Mouse (Mus musculus): ENCODE measurements around the gene Gm21992. TPM values are rescaled to one million over a fixed set of nuclear protein-coding genes. Genes with fewer than 3 reads are reported as not detected.

Gene Gm21992
- 11.3 and 18.0 TPM in 2 replicates for polyA plus RNA-seq (2012; rRNA removed; ENCODE audit: low replicate concordance)

GRCm38 (mm10) chr19:4811063-4811908 lies at the start of gene Gm21992, which contains the start of gene Rbm14:
Gene Gm21992, minus strand, starts transcription at chr19:4811612.
Gene Rbm14, minus strand, starts transcription at chr19:4811634.

GRCm38 (mm10) chr19:4854552-4855469 lies 43.4 kb upstream of the Gm21992 start, which contains the start of gene Ctsf:
Gene Ctsf, plus strand, starts transcription at chr19:4855130.

GRCm38 (mm10) chr19:4839149-4839548 lies 27.7 kb upstream of the Gm21992 start, which contains the start of the genes Ccs and Ccdc87:
Gene Ccs, minus strand, starts transcription at chr19:4839332.
Gene Ccdc87, plus strand, starts transcription at chr19:4839366.

GRCm38 (mm10) chr19:4793831-4794422 lies 17.5 kb downstream of the Gm21992 start, which contains the start of gene Rbm4:
Gene Rbm4, minus strand, starts transcription at chr19:4793901.

GRCm38 (mm10) chr19:4756193-4756911 lies 55.1 kb downstream of the Gm21992 start, which contains the start of gene Rbm4b:
Gene Rbm4b, plus strand, starts transcription at chr19:4756497.

GRCm38 (mm10) chr19:4711098-4711600 lies 100.3 kb downstream of the Gm21992 start, which contains the start of gene Sptbn2:
Gene Sptbn2, plus strand, starts transcription at chr19:4711167.

GRCm38 (mm10) chr19:4698205-4698677 lies 113.2 kb downstream of the Gm21992 start, which contains the start of gene Gm960:
Gene Gm960, minus strand, starts transcription at chr19:4698668.

Other genes with a start within 250 kb of the Gm21992 start
- 3.6 and 42.6 TPM in 2 replicates for gene Lrfn4, start 195.9 kb downstream of the Gm21992 start, polyA plus RNA-seq (2012; rRNA removed; ENCODE audit: low replicate concordance)
- 54.7 and 99.8 TPM in 2 replicates for gene Rce1, start 186.0 kb downstream of the Gm21992 start, polyA plus RNA-seq (2012; rRNA removed; ENCODE audit: low replicate concordance)
- 0.30 and 1.2 TPM in 2 replicates for gene Gm960, start 112.9 kb downstream of the Gm21992 start, polyA plus RNA-seq (2012; rRNA removed; ENCODE audit: low replicate concordance)
- gene Sptbn2, start 100.4 kb downstream of the Gm21992 start, polyA plus RNA-seq (2012; rRNA removed; ENCODE audit: low replicate concordance) = 0.06 and 2.2 TPM in 2 replicates
- 6.8 and 14.3 TPM in 2 replicates for gene Rbm4b, start 55.1 kb downstream of the Gm21992 start, polyA plus RNA-seq (2012; rRNA removed; ENCODE audit: low replicate concordance)
- 29.6 and 56.3 TPM in 2 replicates for gene Rbm4, start 17.7 kb downstream of the Gm21992 start, polyA plus RNA-seq (2012; rRNA removed; ENCODE audit: low replicate concordance)
- 27.1 and 47.6 TPM in 2 replicates for gene Rbm14, start within 50 bp of the Gm21992 start, polyA plus RNA-seq (2012; rRNA removed; ENCODE audit: low replicate concordance)
- gene Ccs, start 27.7 kb upstream of the Gm21992 start, polyA plus RNA-seq (2012; rRNA removed; ENCODE audit: low replicate concordance) = 46.5 and 55.3 TPM in 2 replicates
- gene Ccdc87, start 27.8 kb upstream of the Gm21992 start, polyA plus RNA-seq (2012; rRNA removed; ENCODE audit: low replicate concordance) = 0.13 and 0.16 TPM in 2 replicates
- gene Ctsf, start 43.5 kb upstream of the Gm21992 start, polyA plus RNA-seq (2012; rRNA removed; ENCODE audit: low replicate concordance) = 105 and 179 TPM in 2 replicates
- 1.5 and 1.6 TPM in 2 replicates for gene Actn3, start 66.3 kb upstream of the Gm21992 start, polyA plus RNA-seq (2012; rRNA removed; ENCODE audit: low replicate concordance)
- 28.3 and 28.8 TPM in 2 replicates for gene Zdhhc24, start 67.1 kb upstream of the Gm21992 start, polyA plus RNA-seq (2012; rRNA removed; ENCODE audit: low replicate concordance)
- 4.1 and 7.4 TPM in 2 replicates for gene Bbs1, start 95.0 kb upstream of the Gm21992 start, polyA plus RNA-seq (2012; rRNA removed; ENCODE audit: low replicate concordance)
- 75.1 and 132 TPM in 2 replicates for gene Dpp3, start 116.7 kb upstream of the Gm21992 start, polyA plus RNA-seq (2012; rRNA removed; ENCODE audit: low replicate concordance)
- gene Peli3, start 131.5 kb upstream of the Gm21992 start, polyA plus RNA-seq (2012; rRNA removed; ENCODE audit: low replicate concordance) = 5.9 and 11.0 TPM in 2 replicates
- gene Mrpl11, start 150.5 kb upstream of the Gm21992 start, polyA plus RNA-seq (2012; rRNA removed; ENCODE audit: low replicate concordance) = 32.2 and 40.6 TPM in 2 replicates
- gene Npas4, start 178.7 kb upstream of the Gm21992 start, polyA plus RNA-seq (2012; rRNA removed; ENCODE audit: low replicate concordance) = 1.3 and 12.3 TPM in 2 replicates
- gene Slc29a2, start 212.2 kb upstream of the Gm21992 start, polyA plus RNA-seq (2012; rRNA removed; ENCODE audit: low replicate concordance) = 6.3 and 23.7 TPM in 2 replicates
- 47.3 and 48.9 TPM in 2 replicates for gene B4gat1, start 227.2 kb upstream of the Gm21992 start, polyA plus RNA-seq (2012; rRNA removed; ENCODE audit: low replicate concordance)
- 0.40 and 0.49 TPM in 2 replicates for gene AC124502.3, start 227.3 kb upstream of the Gm21992 start, polyA plus RNA-seq (2012; rRNA removed; ENCODE audit: low replicate concordance)
- gene Brms1, start 229.7 kb upstream of the Gm21992 start, polyA plus RNA-seq (2012; rRNA removed; ENCODE audit: low replicate concordance) = 30.7 and 31.8 TPM in 2 replicates
- gene Rin1, start 238.9 kb upstream of the Gm21992 start, polyA plus RNA-seq (2012; rRNA removed; ENCODE audit: low replicate concordance) = 7.9 and 14.8 TPM in 2 replicates

Data from subcutaneous adipose tissue, adult 2 months (tissue).